Mouse (Mus musculus): ENCODE data around the gene Upk3bl. TPM values are rescaled to one million over a fixed set of nuclear protein-coding genes. Genes with fewer than 3 reads are reported as not detected.
"Not testable (repeated sequence)": the region's sequence is repeated elsewhere in the genome, so short reads cannot be mapped to it uniquely, and the experiment has no call there.

Gene Upk3bl
- polyA plus RNA-seq, 1 experiment: 2.7 TPM

- H3K4me3 ChIP-seq (ENCODE audit: low read depth, low read length): no peak overlapping the region
- no peaks in the 10 kb centered on the region for H3K9me3 ChIP-seq (replicated peaks; ENCODE audit: control insufficient read depth, insufficient read depth, low read length, poor library complexity, severe bottlenecking)
- H3K4me1 ChIP-seq (ENCODE audit: control insufficient read depth, insufficient read depth, low read length): peaks cover 6% of the 10 kb centered on the region
- peak overlapping the region; percentile 22 for H3K27ac ChIP-seq (ENCODE audit: insufficient read depth, low read length)
- H3K9ac ChIP-seq (ENCODE audit: low read depth, poor library complexity, severe bottlenecking): no peak overlapping the region
- H3K36me3 ChIP-seq (ENCODE audit: control insufficient read depth, insufficient read depth, low read length, poor library complexity, severe bottlenecking): no peaks in the 10 kb centered on the region
- H3K27me3 ChIP-seq (ENCODE audit: control insufficient read depth, insufficient read depth, low read length, poor library complexity, severe bottlenecking): no peaks in the 10 kb centered on the region
- no peak for TF ChIP-seq EP300 (IDR thresholded peaks at IDR 0.05; ENCODE audit: insufficient read depth, low read depth, low read length)
- TF ChIP-seq CTCF (IDR thresholded peaks at IDR 0.05; ENCODE audit: low read depth, low read length): no peak
- no peak for TF ChIP-seq POLR2A (IDR thresholded peaks at IDR 0.05; ENCODE audit: insufficient read depth, low read length)
Observed at GRCm38 (mm10) chr5:136109042-136109441, 54.8 kb downstream of the Upk3bl start.

GRCm38 (mm10) chr5:136113546-136113945, 59.3 kb downstream of the Upk3bl start:
- not testable (repeated sequence) for H3K4me1 ChIP-seq (ENCODE audit: control insufficient read depth, insufficient read depth, low read length); H3K9ac ChIP-seq (ENCODE audit: low read depth, poor library complexity, severe bottlenecking); H3K9me3 ChIP-seq (replicated peaks; ENCODE audit: control insufficient read depth, insufficient read depth, low read length, poor library complexity, severe bottlenecking); H3K4me3 ChIP-seq (ENCODE audit: low read depth, low read length); H3K36me3 ChIP-seq (ENCODE audit: control insufficient read depth, insufficient read depth, low read length, poor library complexity, severe bottlenecking); H3K27me3 ChIP-seq (ENCODE audit: control insufficient read depth, insufficient read depth, low read length, poor library complexity, severe bottlenecking)
- H3K27ac ChIP-seq (ENCODE audit: insufficient read depth, low read length): 0 out of 2 replicates have a peak overlapping the region, but pooled peaks have one; percentile 21

Other genes with a start within 250 kb of the Upk3bl start
- gene Srrm3, start 247.6 kb upstream of the Upk3bl start, polyA plus RNA-seq (2011; ENCODE audit: insufficient read depth, insufficient read length, low read depth, missing spikeins): 0.41 and 0.55 TPM in 2 replicates
- gene Hspb1, start 166.6 kb upstream of the Upk3bl start, polyA plus RNA-seq (2011; ENCODE audit: insufficient read depth, insufficient read length, low read depth, missing spikeins): 426 and 500 TPM in 2 replicates
- 372 TPM in 2 replicates for gene Ywhag, start 119.9 kb upstream of the Upk3bl start, polyA plus RNA-seq (2011; ENCODE audit: insufficient read depth, insufficient read length, low read depth, missing spikeins)
- 6.3 and 9.5 TPM in 2 replicates for gene Ssc4d, start 80.0 kb upstream of the Upk3bl start, polyA plus RNA-seq (2011; ENCODE audit: insufficient read depth, insufficient read length, low read depth, missing spikeins)
- 2.0 and 2.4 TPM in 2 replicates for gene Zp3, start 74.4 kb upstream of the Upk3bl start, polyA plus RNA-seq (2011; ENCODE audit: insufficient read depth, insufficient read length, low read depth, missing spikeins)
- gene Dtx2, start 59.7 kb upstream of the Upk3bl start, polyA plus RNA-seq (2011; ENCODE audit: insufficient read depth, insufficient read length, low read depth, missing spikeins): 23.7 and 25.0 TPM in 2 replicates
- gene Upk3b, start 16.0 kb upstream of the Upk3bl start, polyA plus RNA-seq (2011; ENCODE audit: insufficient read depth, insufficient read length, low read depth, missing spikeins): 0.34 and 0.38 TPM in 2 replicates
- gene Rasa4, start 29.4 kb downstream of the Upk3bl start, polyA plus RNA-seq (2011; ENCODE audit: insufficient read depth, insufficient read length, low read depth, missing spikeins): 5.9 and 6.6 TPM in 2 replicates
- gene Polr2j, start 62.1 kb downstream of the Upk3bl start, polyA plus RNA-seq (2011; ENCODE audit: insufficient read depth, insufficient read length, low read depth, missing spikeins): 90.7 and 92.6 TPM in 2 replicates
- gene Lrwd1, start 81.6 kb downstream of the Upk3bl start, polyA plus RNA-seq (2011; ENCODE audit: insufficient read depth, insufficient read length, low read depth, missing spikeins): 49.1 and 54.6 TPM in 2 replicates
- 8.7 and 10.6 TPM in 2 replicates for gene Alkbh4, start 81.7 kb downstream of the Upk3bl start, polyA plus RNA-seq (2011; ENCODE audit: insufficient read depth, insufficient read length, low read depth, missing spikeins)
- 1.5 and 1.7 TPM in 2 replicates for gene Orai2, start 116.2 kb downstream of the Upk3bl start, polyA plus RNA-seq (2011; ENCODE audit: insufficient read depth, insufficient read length, low read depth, missing spikeins)
- gene Prkrip1, start 144.5 kb downstream of the Upk3bl start, polyA plus RNA-seq (2011; ENCODE audit: insufficient read depth, insufficient read length, low read depth, missing spikeins): 45.3 and 48.3 TPM in 2 replicates
- 2.3 and 2.7 TPM in 2 replicates for gene Sh2b2, start 192.1 kb downstream of the Upk3bl start, polyA plus RNA-seq (2011; ENCODE audit: insufficient read depth, insufficient read length, low read depth, missing spikeins)

Measured in ES-Bruce4 (cell line).